Mouse (Mus musculus) layer of hippocampus, adult 9-10 months (tissue): Measurements from ENCODE around the gene Lipt2.

Experiments
- DNase-seq: peaks from one replicate; pipeline ENCODE4 v3.0.0; 2022; ENCODE audit warnings: low spot score

Lipt2 gene

DNA sequence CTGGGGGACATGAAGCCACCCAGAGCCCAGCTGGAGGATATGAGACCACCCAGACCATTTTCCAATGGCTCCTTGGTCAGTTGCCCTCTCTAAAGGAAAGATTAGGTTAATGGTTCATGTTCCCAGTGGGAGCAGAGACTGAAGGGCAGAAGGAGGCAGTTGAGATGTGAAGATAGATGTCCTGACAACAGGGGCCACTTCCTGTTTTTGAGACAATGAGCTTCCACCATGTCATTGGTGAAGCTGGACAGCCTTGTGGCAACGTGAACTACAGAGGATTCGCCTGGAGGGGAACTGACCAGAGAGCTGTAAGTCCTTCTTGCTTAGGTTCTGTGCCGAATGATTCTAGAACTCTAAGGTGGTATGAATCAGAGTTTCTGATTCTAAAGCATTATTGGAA, 17.2 kb downstream of the Lipt2 start, which contains the start of gene Kcne3:
Kcne3 (plus strand) TSS at position 234 of the 400 bp plus-strand sequence.
- DNase-seq: no peak

DNA sequence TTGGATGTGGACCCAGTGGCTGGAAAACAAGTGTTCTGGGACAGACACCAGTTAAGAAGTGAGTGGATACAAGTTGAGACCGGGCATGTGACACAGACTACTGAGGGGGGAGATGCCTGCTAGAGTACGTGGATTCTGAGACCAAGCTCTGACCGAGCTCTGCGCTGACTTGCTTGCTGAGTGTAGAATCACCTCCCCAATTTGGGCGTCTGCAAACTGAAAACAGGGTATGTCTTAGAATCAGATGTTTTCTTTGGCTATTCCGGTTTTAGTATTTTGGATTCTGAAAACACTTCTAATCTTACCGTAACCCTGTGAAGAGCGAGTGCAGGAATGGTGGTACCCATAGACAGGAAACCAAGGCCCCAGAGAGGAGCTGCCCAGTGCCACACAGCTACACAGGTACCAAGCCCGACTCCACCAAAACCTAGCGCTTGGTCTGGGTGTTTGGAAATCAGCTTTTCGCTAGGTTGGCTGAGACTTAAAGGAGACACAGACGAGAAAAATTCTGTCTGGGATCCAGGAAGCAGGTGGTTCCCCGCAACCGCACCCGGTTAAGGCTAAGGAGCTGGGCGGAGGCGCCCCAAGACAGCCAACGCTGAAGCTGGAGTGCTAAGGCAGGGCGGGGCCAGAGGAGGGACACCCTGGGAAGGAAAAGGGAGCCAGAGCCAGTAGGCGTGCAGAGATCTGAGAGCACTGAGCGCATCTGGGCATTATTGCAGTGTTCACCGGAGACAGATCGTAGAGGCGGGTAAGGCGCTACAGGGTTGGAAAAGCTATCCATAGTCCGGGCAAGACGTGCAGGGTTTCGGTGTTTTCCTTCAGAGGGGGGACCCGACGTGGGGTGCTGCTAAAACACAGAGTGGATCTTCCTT, 19.2 kb downstream of the Lipt2 start:
- DNase-seq: no peak

DNA sequence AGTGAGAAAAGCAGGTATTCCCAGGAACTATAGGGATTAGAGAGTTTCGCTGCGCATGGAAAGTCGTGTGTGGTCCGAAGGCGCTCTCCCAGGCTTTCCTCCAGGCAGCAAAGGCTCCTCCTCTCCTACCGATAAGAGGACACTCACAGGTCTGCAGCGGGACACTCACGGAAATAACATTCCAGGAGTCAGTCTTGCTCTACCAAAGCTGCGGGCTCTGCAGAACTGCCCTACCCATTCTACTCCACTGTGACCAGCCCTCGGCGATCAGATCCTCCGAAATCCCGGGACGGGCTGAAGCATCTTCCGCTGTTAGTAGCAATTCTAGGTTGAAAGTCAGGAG, 19.8 kb downstream of the Lipt2 start:
- no peak for DNase-seq

- DNase-seq: no peak
Observed at GRCm38 (mm10) chr7:100179394-100179793, 20.3 kb downstream of the Lipt2 start.

DNA sequence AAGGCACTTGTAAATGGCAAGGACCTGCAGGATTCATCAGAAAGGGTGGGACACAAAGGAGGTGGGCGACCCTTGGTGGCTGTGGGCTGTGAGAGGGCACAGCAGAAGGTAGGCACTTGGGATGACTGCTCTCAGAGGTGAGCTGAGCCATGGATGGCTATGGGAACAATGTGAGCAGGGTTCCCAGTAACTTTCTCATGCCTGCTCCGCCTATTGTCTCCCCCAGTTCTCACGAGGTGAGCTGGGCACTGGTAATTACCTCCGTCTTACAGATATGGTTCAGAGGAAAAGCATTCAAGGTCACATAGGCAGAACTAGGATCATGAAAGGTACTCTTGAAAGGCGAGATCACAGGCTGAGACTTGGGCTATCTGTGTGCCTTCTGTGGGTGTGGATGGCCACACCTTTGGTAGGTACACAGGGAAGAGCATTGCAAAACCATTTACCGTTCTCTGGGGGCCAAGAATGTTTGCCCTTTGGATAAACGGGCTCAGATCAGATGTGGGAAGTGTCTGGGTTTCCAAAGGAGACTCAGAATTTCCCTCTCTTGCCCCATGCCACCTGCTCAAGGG, 20.8 kb downstream of the Lipt2 start:
- no peak for DNase-seq

- no peak for DNase-seq
Observed at GRCm38 (mm10) chr7:100181176-100181575, 22.1 kb downstream of the Lipt2 start.

DNA sequence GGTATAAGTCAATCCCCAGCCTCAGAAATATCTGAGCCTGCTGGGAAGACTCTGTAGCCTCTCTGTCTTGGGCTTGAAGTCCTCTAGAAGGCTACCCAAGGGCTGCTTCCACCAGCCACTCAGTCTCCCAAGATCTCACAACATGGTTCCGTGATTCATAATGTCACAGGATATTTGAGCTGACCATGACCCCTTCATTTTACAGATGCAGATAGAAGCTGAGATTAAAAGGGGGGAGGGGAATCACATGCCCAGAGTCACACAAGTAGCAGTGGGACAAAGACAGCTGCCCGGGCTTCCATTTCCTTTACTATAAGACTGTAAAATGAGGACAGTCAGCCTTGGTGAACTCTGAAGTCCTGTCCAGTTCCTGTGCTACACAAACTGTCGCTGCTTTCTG, 22.5 kb downstream of the Lipt2 start:
- DNase-seq: no peak

GRCm38 (mm10) chr7:100182388-100182787, 23.3 kb downstream of the Lipt2 start:
- no peak for DNase-seq

DNA sequence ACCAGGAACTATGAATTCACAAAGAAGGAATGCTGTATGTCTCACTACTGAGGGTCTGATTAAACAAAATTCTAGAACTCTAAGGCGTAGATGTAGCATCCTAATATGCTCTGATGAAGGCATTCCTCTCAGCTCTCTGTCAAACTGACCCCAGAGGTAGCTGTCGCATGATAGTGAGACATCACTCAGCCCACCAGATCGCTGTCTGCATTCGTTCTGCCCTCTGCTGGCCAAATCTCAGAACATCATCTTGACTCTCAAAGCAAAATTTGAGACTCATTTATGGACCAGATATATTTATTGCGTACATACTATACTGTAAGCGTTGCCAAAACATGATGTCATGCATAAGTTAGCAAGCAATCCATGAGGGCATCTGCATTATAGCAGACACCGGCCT, 28.5 kb downstream of the Lipt2 start:
- peak; percentile 37 for DNase-seq

- DNase-seq: no peak
Observed at GRCm38 (mm10) chr7:100190167-100190566, 31.1 kb downstream of the Lipt2 start.

DNA sequence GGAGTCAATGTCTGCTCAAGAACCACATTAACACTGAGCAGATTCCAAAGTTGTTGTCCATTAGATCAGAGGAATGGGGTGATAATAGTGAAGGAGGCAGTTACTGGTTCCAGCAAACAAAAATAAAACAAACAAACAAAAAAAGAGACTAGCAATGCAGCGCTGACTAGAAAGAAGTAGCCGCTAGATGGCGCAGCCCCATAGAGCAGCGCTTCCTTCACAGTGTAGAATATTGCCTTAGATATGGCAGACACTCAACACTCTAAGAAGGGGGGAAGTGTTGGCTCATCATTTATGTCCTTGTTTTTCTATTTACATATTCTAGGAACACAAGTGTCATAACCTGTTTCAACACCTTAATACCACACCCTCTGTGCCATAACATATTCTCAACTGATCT, 31.7 kb downstream of the Lipt2 start:
- no peak for DNase-seq

DNA sequence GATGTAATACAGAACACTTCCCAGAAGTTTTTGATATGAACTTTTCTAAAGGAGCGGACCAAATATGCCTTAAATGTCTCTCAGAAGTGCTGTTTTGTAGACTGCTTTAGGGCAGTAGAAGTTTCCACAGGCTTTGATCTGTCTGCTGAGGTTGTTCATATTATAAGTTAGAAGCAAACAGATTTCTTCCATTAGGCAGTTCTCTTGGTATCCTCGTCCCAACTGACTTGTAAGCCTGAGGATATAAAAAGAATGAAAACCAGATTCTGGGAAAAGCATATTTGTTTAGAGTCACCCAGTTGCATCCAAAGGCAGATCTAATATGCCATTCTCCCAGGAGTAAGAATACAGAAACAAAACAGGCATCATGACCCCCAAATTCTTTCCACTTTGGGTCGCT, 42.1 kb downstream of the Lipt2 start:
- no peak for DNase-seq

- no peak for DNase-seq
Observed at GRCm38 (mm10) chr7:100203616-100204015, 44.5 kb downstream of the Lipt2 start.

GRCm38 (mm10) chr7:100204871-100205270, 45.8 kb downstream of the Lipt2 start:
- DNase-seq: no peak

DNA sequence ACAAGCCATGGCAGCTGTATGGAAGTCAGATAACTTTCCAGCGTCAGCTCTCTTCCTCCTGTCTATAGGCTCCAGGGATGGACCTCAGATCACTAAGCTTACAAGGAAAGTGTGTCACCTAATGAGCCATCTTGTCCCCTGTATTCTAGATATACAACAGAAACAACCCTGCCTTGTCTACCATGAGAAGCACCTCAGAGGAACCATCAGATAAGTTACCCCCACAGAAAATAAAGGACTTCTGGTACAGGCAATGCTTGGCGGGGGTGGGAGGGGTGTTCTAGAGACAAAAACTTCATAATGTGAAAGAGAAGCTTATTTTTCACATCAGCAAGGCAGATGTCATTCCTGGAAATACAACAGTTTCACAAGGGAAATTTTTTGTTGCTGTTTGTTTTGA, 47.1 kb downstream of the Lipt2 start:
- no peak for DNase-seq

DNA sequence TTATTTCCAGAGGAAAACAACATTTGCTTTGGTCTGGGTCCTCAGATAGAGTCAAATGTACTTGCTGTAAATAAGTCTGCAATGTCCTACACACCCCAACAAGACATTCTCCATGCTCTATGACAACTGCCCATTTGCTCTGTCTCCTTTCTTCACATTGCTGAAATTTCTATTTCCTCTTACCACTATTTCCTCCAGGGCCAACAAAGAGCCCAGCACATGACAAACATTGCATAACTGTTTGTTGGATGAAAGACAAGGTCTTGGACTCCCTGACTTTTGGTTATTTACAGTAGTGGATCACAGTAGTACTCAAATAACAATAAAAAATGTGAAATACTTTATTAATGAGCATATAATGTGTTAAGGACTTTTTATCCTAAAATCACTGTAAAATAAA, 48.8 kb downstream of the Lipt2 start:
- no peak for DNase-seq
